Mouse (Mus musculus): ENCODE results near the gene Chit1. TPM values are rescaled to one million over a fixed set of nuclear protein-coding genes. Genes with fewer than 3 reads are reported as not detected.

Chit1 gene
- total and polyA plus RNA-seq, 3 experiments = not detected

DNA sequence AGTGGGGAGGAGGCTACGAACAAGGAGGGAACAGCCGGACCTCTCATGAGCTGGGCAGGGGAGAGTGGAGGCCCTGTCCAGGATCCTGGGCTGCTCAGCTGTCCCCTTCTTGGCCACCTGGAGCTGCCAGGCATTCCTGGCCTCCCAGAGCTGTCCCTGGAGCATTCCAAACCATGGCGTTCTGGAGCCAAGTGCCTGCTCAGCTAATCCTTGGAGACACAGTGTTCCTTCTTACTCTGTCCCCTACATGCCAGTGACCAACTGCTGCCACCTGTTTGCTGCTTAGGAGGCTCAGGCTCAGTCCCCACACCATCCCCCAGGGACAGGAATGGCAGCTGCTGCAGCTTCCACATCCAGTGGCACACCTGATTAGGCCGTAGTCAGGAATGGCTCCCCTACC, 84.9 kb downstream of the Chit1 start:
- peaks cover 0 to 4% of the 10 kb centered on the region in 2 experiments; a peak in 1 of 4 replicates for H3K36me3 ChIP-seq (ENCODE audit: control insufficient read depth in 1 of 2, insufficient read depth in 2 of 2, low read length in 2 of 2)
- no peaks in the 10 kb centered on the region for H3K79me2 ChIP-seq (ENCODE audit: control insufficient read depth, insufficient read depth, low read length, poor library complexity)
- no peak for DNase-seq (ENCODE audit: low read depth, low spot score)
- 0 out of 2 replicates have a peak overlapping the region, but pooled peaks have one; percentile 10 for H3K9ac ChIP-seq (ENCODE audit: control insufficient read depth, low read depth, low read length, poor library complexity, severe bottlenecking)
- no peaks in the 10 kb centered on the region for H3K9me3 ChIP-seq (replicated peaks; ENCODE audit: insufficient read depth, low read length)
- TF ChIP-seq USF2 (IDR thresholded peaks at IDR 0.05; ENCODE audit: borderline replicate concordance in 1 of 2, insufficient read depth in 1 of 2, low read depth in 1 of 2, low read length in 2 of 2) = no peak
- TF ChIP-seq TCF12 (IDR thresholded peaks at IDR 0.05; ENCODE audit: low read depth, low read length) = no peak
- TF ChIP-seq ELF1 (IDR thresholded peaks at IDR 0.05; ENCODE audit: low read depth, low read length) = no peak
- TF ChIP-seq POLR2AphosphoS2 (IDR thresholded peaks at IDR 0.05; ENCODE audit: low read length) = no peak
- TF ChIP-seq NELFE (IDR thresholded peaks at IDR 0.05; ENCODE audit: low read depth, low read length) = no peak
- TF ChIP-seq UBTF (IDR thresholded peaks at IDR 0.05; ENCODE audit: borderline replicate concordance, insufficient read depth, low read depth, low read length) = no peak
- TF ChIP-seq NRF1 (IDR thresholded peaks at IDR 0.05; ENCODE audit: insufficient read depth, low read depth, low read length, poor library complexity, severe bottlenecking) = no peak
- TF ChIP-seq ZMIZ1 (IDR thresholded peaks at IDR 0.05; ENCODE audit: low read depth, low read length) = no peak
- no peak for TF ChIP-seq CHD1 (IDR thresholded peaks at IDR 0.05; ENCODE audit: low read depth, low read length)
- TF ChIP-seq BHLHE40 (IDR thresholded peaks at IDR 0.05; ENCODE audit: borderline replicate concordance, low read depth, low read length) = no peak
- TF ChIP-seq MXI1 (IDR thresholded peaks at IDR 0.05; ENCODE audit: low read depth, low read length) = no peak
- TF ChIP-seq POLR2AphosphoS5 (IDR thresholded peaks at IDR 0.05; ENCODE audit: borderline replicate concordance, low read depth, low read length) = no peak
- TF ChIP-seq TAL1 (IDR thresholded peaks at IDR 0.05; ENCODE audit: low read length) = no peak
- no peak for TF ChIP-seq RCOR1 (IDR thresholded peaks at IDR 0.05; ENCODE audit: low read depth, low read length)
- no peak for TF ChIP-seq RAD21 (IDR thresholded peaks at IDR 0.05; ENCODE audit: low read depth, low read length)
- TF ChIP-seq MEF2A (IDR thresholded peaks at IDR 0.05; ENCODE audit: extremely low read depth, insufficient replicate concordance, low read depth, low read length, poor library complexity, severe bottlenecking) = no peak
- no peak for TF ChIP-seq ZNF384 (IDR thresholded peaks at IDR 0.05; ENCODE audit: low read depth, low read length)
- no peak for TF ChIP-seq MAFK (IDR thresholded peaks at IDR 0.05; ENCODE audit: borderline replicate concordance, low read depth, low read length)
- TF ChIP-seq ZKSCAN1 (IDR thresholded peaks at IDR 0.05; ENCODE audit: low read depth, low read length) = no peak
- no peaks in the 10 kb centered on the region for H3K27me3 ChIP-seq (ENCODE audit: control insufficient read depth in 1 of 2, insufficient read depth in 2 of 2, low read length in 2 of 2)
- H3K27ac ChIP-seq (ENCODE audit: control insufficient read depth, low read depth, low read length) = no peak overlapping the region
- H3K4me1 ChIP-seq (ENCODE audit: control insufficient read depth in 1 of 2, insufficient read depth in 2 of 2, low read length in 2 of 2) = peaks cover 0 to 13% of the 10 kb centered on the region in 2 experiments; a peak in 2 of 4 replicates
- H3K4me3 ChIP-seq (ENCODE audit: control insufficient read depth in 1 of 2, insufficient read depth in 1 of 2, low read depth in 2 of 2, low read length in 2 of 2) = peak overlapping the region in 1 of 2 experiments; percentile 6; a peak in 1 of 4 replicates

DNA sequence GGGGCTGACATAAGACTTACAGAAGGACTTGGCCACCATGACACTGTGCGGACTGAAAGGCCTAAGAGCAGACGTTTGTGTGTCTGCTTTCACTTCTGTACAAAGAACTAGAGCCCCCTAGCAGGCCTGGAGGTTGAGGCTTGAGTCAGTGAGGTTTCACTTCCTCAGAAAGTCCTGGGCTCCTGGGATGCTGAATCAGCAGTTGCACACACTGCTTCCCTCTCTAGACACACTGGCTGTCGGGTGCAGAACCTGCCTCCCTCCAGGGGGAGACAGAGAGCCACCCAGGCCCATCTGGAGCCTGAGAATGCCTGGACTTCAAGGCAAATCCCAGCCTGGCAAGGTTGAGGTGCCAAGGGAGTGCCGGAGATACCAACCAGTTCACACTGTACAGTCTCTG, 85.3 kb downstream of the Chit1 start:
- H3K9ac ChIP-seq (ENCODE audit: control insufficient read depth, low read depth, low read length, poor library complexity, severe bottlenecking) = no peak overlapping the region
- peak; percentile 83 for DNase-seq (ENCODE audit: low read depth, low spot score)
- peaks cover 0 to 13% of the 10 kb centered on the region in 2 experiments; a peak in 2 of 4 replicates for H3K4me1 ChIP-seq (ENCODE audit: control insufficient read depth in 1 of 2, insufficient read depth in 2 of 2, low read length in 2 of 2)
- H3K36me3 ChIP-seq (ENCODE audit: control insufficient read depth in 1 of 2, insufficient read depth in 2 of 2, low read length in 2 of 2) = peaks cover 0 to 4% of the 10 kb centered on the region in 2 experiments; a peak in 1 of 4 replicates
- H3K79me2 ChIP-seq (ENCODE audit: control insufficient read depth, insufficient read depth, low read length, poor library complexity) = no peaks in the 10 kb centered on the region
- peak overlapping the region in 1 of 2 experiments; percentile 6; a peak in 1 of 4 replicates for H3K4me3 ChIP-seq (ENCODE audit: control insufficient read depth in 1 of 2, insufficient read depth in 1 of 2, low read depth in 2 of 2, low read length in 2 of 2)
- no peaks in the 10 kb centered on the region for H3K27me3 ChIP-seq (ENCODE audit: control insufficient read depth in 1 of 2, insufficient read depth in 2 of 2, low read length in 2 of 2)
- H3K27ac ChIP-seq (ENCODE audit: control insufficient read depth, low read depth, low read length) = no peak overlapping the region
- no peaks in the 10 kb centered on the region for H3K9me3 ChIP-seq (replicated peaks; ENCODE audit: insufficient read depth, low read length)
- TF ChIP-seq ZMIZ1 (IDR thresholded peaks at IDR 0.05; ENCODE audit: low read depth, low read length) (no peak), POLR2AphosphoS2 (IDR thresholded peaks at IDR 0.05; ENCODE audit: low read length) (no peak), MYB (IDR thresholded peaks at IDR 0.05; ENCODE audit: low read depth, low read length) (no peak), TAL1 (IDR thresholded peaks at IDR 0.05; ENCODE audit: low read length) (no peak), MYC (IDR thresholded peaks at IDR 0.05; ENCODE audit: low read depth, low read length) (no peak), NELFE (IDR thresholded peaks at IDR 0.05; ENCODE audit: low read depth, low read length) (no peak), MAZ (IDR thresholded peaks at IDR 0.05; ENCODE audit: low read depth, low read length) (no peak), MEF2A (IDR thresholded peaks at IDR 0.05; ENCODE audit: extremely low read depth, insufficient replicate concordance, low read depth, low read length, poor library complexity, severe bottlenecking) (no peak), ZKSCAN1 (IDR thresholded peaks at IDR 0.05; ENCODE audit: low read depth, low read length) (no peak), MAX (IDR thresholded peaks at IDR 0.05; ENCODE audit: low read length) (no peak), CTCF (IDR thresholded peaks at IDR 0.05 in 2 of 3, conservative IDR thresholded peaks at IDR 0.05 in 1 of 3; ENCODE audit: control insufficient read depth in 1 of 3, insufficient read depth in 1 of 3, low read depth in 2 of 3, low read length in 3 of 3, poor library complexity in 1 of 3, severe bottlenecking in 1 of 3) (peak; percentile 65 to 82 (median 72)), CHD1 (IDR thresholded peaks at IDR 0.05; ENCODE audit: low read depth, low read length) (no peak), POLR2A (IDR thresholded peaks at IDR 0.05; ENCODE audit: control insufficient read depth in 1 of 2, insufficient read depth in 1 of 2, low read depth in 1 of 2, low read length in 2 of 2, poor library complexity in 1 of 2) (no peak), CHD2 (IDR thresholded peaks at IDR 0.05; ENCODE audit: low read length) (no peak), BHLHE40 (IDR thresholded peaks at IDR 0.05; ENCODE audit: borderline replicate concordance, low read depth, low read length) (no peak), RAD21 (IDR thresholded peaks at IDR 0.05; ENCODE audit: low read depth, low read length) (peak; percentile 27), EP300 (IDR thresholded peaks at IDR 0.05; ENCODE audit: low read depth in 1 of 2, low read length in 2 of 2) (no peak), GATA1 (IDR thresholded peaks at IDR 0.05; ENCODE audit: low read depth, low read length) (no peak), UBTF (IDR thresholded peaks at IDR 0.05; ENCODE audit: borderline replicate concordance, insufficient read depth, low read depth, low read length) (no peak), SMC3 (IDR thresholded peaks at IDR 0.05; ENCODE audit: low read depth, low read length) (peak; percentile 49)

All from MEL (cell line).